Mouse (Mus musculus): ENCODE results near the gene Nme4. TPM values are rescaled to one million over a fixed set of nuclear protein-coding genes. Genes with fewer than 3 reads are reported as not detected.

The Nme4 gene
- total RNA-seq, 2 experiments from 2014 or later = 3.6 to 4.2 TPM

GRCm38 (mm10) chr17:26080867-26081266, 14.5 kb downstream of the Nme4 start:
- DNase-seq (ENCODE audit: extremely low spot score in 1 of 2, low spot score in 2 of 2) = no peak
- Histone ChIP-seq H3K27ac (no peak overlapping the region), H3K4me3 (no peak overlapping the region)
- no peak for TF ChIP-seq CTCF (IDR thresholded peaks at IDR 0.05)
- intact Hi-C loops (cut with DNase I) = no loop called here

DNA sequence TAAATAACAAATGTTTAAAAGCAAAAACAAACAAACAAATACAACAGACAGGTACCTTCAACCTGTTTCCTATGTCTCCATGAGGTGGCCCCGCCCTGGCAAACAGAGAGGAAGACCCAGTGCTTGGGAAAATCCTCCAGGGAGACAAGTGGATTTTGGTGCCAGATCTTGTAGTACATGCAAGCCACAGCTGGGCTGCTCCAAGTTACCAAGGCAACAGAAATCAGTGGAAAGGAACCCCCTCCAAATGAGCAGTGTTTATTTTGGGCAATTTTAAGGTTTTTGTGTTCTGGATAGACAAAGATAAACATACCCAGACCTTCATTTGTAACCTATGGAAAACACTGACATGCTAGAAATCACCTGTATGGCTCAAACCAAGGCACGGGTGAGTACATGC, 16.6 kb downstream of the Nme4 start:
- intact Hi-C loops (cut with DNase I) = no loop called here
- peak overlapping the region; percentile 61 for H3K27ac ChIP-seq

DNA sequence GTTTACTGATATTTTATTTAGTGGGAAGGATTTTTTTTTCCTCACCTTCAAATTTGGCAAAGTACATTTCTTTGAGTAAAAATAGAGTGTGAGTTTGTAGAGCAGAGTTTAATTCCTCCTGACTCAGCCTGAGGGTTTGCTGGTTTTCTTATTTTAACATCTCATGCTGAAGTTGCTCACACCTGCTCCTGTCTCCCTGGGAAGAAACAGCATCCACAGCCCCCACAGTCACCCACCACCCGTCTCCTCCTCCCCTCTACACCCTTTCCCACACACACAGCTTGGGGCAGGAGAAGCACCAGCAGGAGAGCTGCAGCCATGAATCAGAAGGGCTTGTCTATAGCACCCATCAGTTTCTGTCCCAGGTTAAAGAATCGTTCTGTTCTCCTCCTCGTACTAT, 20.2 kb downstream of the Nme4 start:
- intact Hi-C loops (cut with DNase I) = no loop called here
- no peak overlapping the region for H3K4me3 ChIP-seq
- TF ChIP-seq CTCF (IDR thresholded peaks at IDR 0.05) = no peak
- peak overlapping the region; percentile 86 for H3K27ac ChIP-seq
- peak; percentile 61 to 74 for DNase-seq (ENCODE audit: extremely low spot score in 1 of 2, low spot score in 2 of 2)

More for the DNA sequence above, 16.6 kb downstream of the Nme4 start:
- H3K4me3 ChIP-seq = no peak overlapping the region
- no peak for DNase-seq (ENCODE audit: extremely low spot score in 1 of 2, low spot score in 2 of 2)
- TF ChIP-seq CTCF (IDR thresholded peaks at IDR 0.05) = no peak; the same call in 1 of the 2 replicates

GRCm38 (mm10) chr17:26070136-26070535, 25.3 kb downstream of the Nme4 start:
- intact Hi-C loops (cut with DNase I) = no loop called here
- DNase-seq (ENCODE audit: extremely low spot score in 1 of 2, low spot score in 2 of 2) = no peak
- peak overlapping the region; percentile 89; the same call in 1 of the 2 replicates for H3K27ac ChIP-seq
- H3K4me3 ChIP-seq = peak overlapping the region; percentile 60
- TF ChIP-seq CTCF (IDR thresholded peaks at IDR 0.05) = no peak

DNA sequence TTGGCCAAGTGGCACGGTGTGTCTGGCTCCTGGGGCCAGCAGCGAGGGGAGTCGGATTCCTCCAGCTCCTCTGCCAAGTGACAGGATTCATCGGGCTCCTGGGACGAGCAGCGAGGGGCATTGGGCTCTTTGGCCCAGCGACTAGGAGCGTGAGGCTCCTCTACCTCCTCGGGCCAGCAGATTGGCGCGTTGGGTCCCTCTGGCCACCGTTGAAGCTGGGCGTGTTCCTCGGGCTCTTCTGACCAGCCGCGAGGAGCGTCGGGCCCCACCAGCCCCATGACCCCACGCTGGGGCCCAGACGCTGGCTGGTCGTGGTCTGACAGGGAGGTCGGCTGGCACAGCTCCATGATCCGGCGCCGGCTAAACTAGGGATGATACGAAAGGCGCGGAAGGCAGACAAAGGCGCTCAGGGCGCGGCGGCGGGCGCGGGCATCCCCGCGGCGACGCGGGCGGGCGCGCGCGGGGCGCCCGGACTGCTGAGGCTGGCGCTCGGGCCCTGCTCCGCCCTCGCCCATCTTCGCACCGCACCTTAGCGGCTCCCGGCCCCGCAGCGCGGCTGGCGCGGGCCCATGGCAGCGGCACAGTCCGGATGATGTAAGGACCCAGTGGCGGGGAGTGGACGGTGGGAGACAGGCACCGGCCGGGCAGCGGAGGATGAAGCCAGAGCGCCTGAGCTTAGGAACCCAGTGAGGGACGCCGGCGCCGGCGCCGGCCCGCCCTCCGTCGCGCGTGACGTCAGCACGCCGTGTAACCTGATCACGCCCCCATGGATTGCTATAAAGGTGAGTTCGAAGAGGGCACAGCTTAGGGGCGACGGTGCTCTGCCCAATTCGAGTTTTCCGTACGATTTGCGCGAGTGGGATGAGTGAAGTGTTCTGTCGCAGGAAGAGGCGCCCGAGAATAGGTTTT, 26.3 kb downstream of the Nme4 start, which contains the start of gene Rab11fip3:
Rab11fip3 (minus strand) TSS at position 725 of the 909 bp plus-strand sequence.
- Histone ChIP-seq H3K27ac (peak within 1 kb of the TSS; percentile 89), H3K4me3 (peak within 1 kb of the TSS; percentile 60)
- intact Hi-C loops (cut with DNase I) = loop anchor here (2.0 to 5.0 kb wide), 2 partner anchors 26 to 37 kb away; no protein-coding TSS in a partner anchor
- DNase-seq (ENCODE audit: extremely low spot score in 1 of 2, low spot score in 2 of 2) = peak; percentile 80 to 83
- TF ChIP-seq CTCF (IDR thresholded peaks at IDR 0.05) = no peak; the same call in 1 of the 2 replicates

DNA sequence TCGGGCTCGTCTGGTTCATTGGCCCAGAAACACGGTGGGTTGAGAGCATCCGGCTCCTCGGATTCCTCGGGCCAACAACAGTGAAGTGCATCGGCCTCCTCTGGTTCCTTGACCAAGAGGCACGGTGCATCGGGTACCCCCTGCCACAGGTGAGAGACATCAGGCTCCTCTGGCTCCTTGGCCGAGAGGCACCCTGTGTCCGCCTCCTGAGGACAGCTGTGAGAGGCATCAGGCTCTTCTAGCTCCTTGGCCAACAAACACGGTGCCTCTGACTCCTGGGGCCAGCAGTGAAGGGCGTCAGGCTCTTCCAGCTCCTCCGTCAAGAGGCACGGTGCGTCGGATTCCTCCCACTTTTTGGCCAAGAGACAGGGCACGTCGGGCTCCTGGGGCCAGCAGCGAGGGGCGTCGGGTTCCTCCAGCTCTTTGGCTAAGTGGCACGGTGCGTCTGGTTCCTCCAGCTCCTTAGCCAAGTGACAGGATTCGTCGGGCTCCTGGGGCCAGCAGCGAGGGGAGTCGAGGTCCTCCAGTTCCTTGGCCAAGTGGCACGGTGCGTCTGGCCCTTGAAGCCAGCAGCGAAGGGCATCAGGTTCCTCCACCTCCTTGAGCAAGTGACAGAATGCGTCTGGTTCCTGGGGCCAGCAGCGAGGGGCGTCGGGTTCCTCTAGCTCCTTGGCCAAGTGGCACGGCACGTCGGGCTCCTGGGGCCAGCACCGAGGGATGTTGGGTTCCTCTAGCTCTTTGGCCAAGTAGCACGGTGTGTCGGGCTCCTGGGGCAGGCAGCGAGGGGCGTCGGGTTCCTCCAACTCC, 27.2 kb downstream of the Nme4 start:
- peak overlapping the region; percentile 89 for H3K27ac ChIP-seq
- TF ChIP-seq CTCF (IDR thresholded peaks at IDR 0.05) = no peak
- DNase-seq (ENCODE audit: extremely low spot score in 1 of 2, low spot score in 2 of 2) = no peak
- intact Hi-C loops (cut with DNase I) = loop anchor here (2.0 to 5.0 kb wide), 2 partner anchors 25 to 36 kb away; no protein-coding TSS in a partner anchor
- peak overlapping the region; percentile 60 for H3K4me3 ChIP-seq

DNA sequence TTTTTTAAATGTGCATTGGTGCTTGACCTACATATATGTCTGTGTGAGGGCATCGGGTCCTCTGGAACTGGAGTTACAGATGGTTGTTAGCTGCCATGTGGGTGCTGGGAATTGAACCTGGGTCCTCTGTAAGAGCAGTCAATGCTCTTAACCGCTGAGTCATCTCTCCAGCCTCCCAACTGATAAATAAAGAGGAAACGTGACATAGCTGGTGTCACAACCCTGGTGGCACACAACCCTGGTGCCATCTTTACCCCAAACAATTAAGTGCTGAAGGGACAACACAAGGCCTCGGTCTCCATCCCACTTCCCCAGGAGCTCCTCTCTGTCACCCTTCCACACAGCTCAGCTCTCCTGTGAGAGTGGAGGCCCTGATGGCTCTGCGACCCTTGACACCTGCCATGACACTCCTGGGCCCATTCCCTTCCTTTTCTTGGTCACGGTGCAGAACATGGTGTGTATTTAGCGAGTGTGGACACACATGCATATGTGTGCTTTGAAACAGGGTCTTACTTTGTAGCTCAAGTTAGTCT, 28.8 kb downstream of the Nme4 start:
- Histone ChIP-seq H3K27ac (no peak overlapping the region), H3K4me3 (peak overlapping the region; percentile 60)
- no peak for DNase-seq (ENCODE audit: extremely low spot score in 1 of 2, low spot score in 2 of 2)
- TF ChIP-seq CTCF (IDR thresholded peaks at IDR 0.05) = no peak
- intact Hi-C loops (cut with DNase I) = loop anchor here (5.0 kb wide), 1 partner anchor 34 kb away; no protein-coding TSS in a partner anchor

DNA sequence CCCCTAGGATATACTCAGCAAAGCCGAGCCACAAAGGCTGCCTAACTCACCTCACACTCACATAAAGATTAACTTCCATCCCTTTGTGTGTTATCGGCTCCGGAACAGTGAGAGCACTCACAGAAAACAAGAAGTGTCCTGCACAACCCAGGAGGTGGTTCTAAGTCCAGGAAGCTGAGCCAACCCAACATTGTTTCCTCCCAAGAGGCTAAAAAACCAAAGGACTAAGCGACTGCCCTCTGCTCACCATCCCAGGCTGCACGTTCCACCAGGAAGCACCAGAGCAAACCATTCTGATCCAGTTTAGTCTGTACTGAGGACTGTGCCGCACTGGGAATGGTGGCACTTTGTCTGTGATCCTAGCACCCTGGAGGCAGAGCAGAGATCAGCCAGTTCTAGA, 30.5 kb downstream of the Nme4 start:
- intact Hi-C loops (cut with DNase I) = loop anchor here (5.0 kb wide), 1 partner anchor 33 kb away; no protein-coding TSS in a partner anchor
- DNase-seq (ENCODE audit: extremely low spot score in 1 of 2, low spot score in 2 of 2) = no peak
- TF ChIP-seq CTCF (IDR thresholded peaks at IDR 0.05) = no peak
- H3K27ac ChIP-seq = no peak overlapping the region
- peak overlapping the region; percentile 34 for H3K4me3 ChIP-seq

DNA sequence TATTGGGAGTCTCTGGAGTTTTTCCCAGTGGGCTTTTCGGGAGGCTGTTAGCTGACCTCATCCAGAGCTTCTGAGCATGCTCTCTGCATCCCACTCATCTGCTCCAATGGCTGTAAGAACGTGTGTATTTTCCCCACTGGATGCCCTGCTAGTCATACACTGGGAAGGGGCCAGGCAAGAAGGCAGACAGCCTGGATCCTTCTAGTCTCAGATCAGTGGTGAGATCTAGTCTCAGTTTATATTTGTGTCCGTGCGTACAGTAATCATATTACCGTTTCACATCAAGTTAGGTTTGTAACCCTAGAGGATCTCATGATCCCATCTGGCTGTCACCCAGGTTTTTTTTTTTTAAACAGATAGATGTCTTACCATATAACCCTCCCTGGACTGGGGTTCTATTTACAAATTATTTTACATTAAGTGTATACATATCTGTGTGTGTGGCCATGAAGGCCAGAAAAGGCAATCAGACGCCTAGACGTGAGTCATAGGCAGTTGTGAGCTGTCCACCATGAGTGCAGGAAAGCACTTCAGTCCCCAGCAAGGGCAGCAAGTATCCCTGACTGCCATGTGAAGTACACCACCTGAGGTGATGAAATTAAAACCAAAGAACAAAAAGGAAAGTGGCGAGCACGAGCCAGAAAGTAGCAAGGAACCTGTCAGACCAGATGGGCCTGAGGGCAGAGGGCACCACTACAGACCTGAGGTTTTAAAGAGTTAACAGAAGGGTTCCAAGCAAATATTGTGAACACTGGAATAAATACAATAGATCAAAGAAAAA, 37.4 kb downstream of the Nme4 start:
- DNase-seq (ENCODE audit: extremely low spot score in 1 of 2, low spot score in 2 of 2) = no peak
- TF ChIP-seq CTCF (IDR thresholded peaks at IDR 0.05) = no peak
- intact Hi-C loops (cut with DNase I) = loop anchor here (5.0 kb wide), 1 partner anchor 41 kb away; no protein-coding TSS in a partner anchor
- H3K27ac ChIP-seq = peak overlapping the region; percentile 76
- no peak overlapping the region for H3K4me3 ChIP-seq

GRCm38 (mm10) chr17:26057278-26057677, 38.1 kb downstream of the Nme4 start:
- intact Hi-C loops (cut with DNase I) = loop anchor here (5.0 kb wide), 1 partner anchor 40 kb away; no protein-coding TSS in a partner anchor
- Histone ChIP-seq H3K4me3 (0 out of 2 replicates have a peak overlapping the region, but pooled peaks have one; percentile 11), H3K27ac (peak overlapping the region; percentile 76)
- DNase-seq (ENCODE audit: extremely low spot score in 1 of 2, low spot score in 2 of 2) = peak in 1 of 2 experiments; percentile 43
- TF ChIP-seq CTCF (IDR thresholded peaks at IDR 0.05) = no peak
